Mouse (Mus musculus): ENCODE data around the gene Cldn14. TPM values are rescaled to one million over a fixed set of nuclear protein-coding genes. Genes with fewer than 3 reads are reported as not detected.

Gene Cldn14
- polyA plus RNA-seq, 1 experiment, result not detected

DNA sequence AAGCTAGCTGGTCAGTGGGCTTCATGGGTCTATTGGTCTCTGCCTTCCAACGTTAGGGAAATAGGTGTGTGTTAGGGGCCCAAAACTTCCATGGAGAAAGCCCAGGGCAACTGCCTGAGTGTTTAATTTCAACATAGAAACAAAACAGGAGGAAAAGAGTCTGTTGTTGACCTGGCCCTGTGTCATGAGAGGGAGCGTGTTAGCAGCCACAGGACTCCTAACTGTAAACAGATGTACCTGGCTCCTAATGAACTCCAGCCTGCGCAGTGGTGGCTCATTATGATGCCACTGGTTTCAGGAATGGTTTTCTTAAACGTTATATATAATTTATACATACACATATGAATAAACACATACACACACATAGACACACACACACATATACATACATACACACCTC, 68.7 kb downstream of the Cldn14 start:
- Histone ChIP-seq H3ac (ENCODE audit: control insufficient read depth, insufficient read length, low read depth) (no peak overlapping the region), H3K79me3 (ENCODE audit: low read depth) (no peaks in the 10 kb centered on the region), H3K27me3 (ENCODE audit: control insufficient read depth, insufficient read depth, insufficient read length) (peaks cover 5% of the 10 kb centered on the region), H3K4me3 (ENCODE audit: insufficient read depth, poor library complexity, severe bottlenecking) (no peak overlapping the region), H3K79me2 (ENCODE audit: control insufficient read depth, insufficient read depth) (no peaks in the 10 kb centered on the region), H3K36me3 (ENCODE audit: control insufficient read depth, insufficient read depth) (no peaks in the 10 kb centered on the region)
- TF ChIP-seq USF1 (IDR thresholded peaks at IDR 0.05; ENCODE audit: low read depth), result no peak

DNA sequence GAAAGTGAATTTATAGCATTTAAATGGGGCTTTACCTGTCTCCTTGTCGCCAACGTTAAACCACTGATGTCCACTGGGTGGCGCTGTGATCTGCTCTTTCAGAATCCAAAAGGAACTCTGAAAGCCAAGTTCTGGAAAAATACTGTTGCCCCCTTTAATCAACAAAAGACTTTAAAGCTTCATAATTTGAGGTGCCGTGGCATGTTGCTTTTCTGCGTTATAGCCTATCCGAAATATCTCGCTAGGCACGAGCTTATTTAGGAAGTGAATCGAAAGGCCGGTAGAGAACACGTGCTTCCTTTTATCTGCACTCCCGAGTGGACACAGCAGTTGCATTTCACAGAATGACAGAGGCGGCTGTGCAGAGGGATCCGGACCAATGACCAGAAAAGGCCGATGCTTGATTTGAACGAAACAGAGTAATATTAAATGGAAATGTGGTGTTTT, 70.2 kb downstream of the Cldn14 start:
- no peaks in the 10 kb centered on the region for H3K27me3 ChIP-seq (ENCODE audit: control insufficient read depth, insufficient read depth, insufficient read length)
- peak overlapping the region; percentile 24 for H3ac ChIP-seq (ENCODE audit: control insufficient read depth, insufficient read length, low read depth)
- H3K79me2 ChIP-seq (ENCODE audit: control insufficient read depth, insufficient read depth), result no peaks in the 10 kb centered on the region
- no peaks in the 10 kb centered on the region for H3K36me3 ChIP-seq (ENCODE audit: control insufficient read depth, insufficient read depth)
- H3K4me3 ChIP-seq (ENCODE audit: insufficient read depth, poor library complexity, severe bottlenecking), result no peak overlapping the region
- peak; percentile 12 for TF ChIP-seq USF1 (IDR thresholded peaks at IDR 0.05; ENCODE audit: low read depth)
- no peak for TF ChIP-seq CEBPB (IDR thresholded peaks at IDR 0.05; ENCODE audit: low read depth)
- peak; percentile 15 for TF ChIP-seq CTCF (IDR thresholded peaks at IDR 0.05; ENCODE audit: control insufficient read depth, insufficient read depth, insufficient read length)
- H3K79me3 ChIP-seq (ENCODE audit: low read depth), result no peaks in the 10 kb centered on the region

- no peaks in the 10 kb centered on the region for H3K79me2 ChIP-seq (ENCODE audit: control insufficient read depth, insufficient read depth)
- H3K27me3 ChIP-seq (ENCODE audit: control insufficient read depth, insufficient read depth, insufficient read length), result no peaks in the 10 kb centered on the region
- H3K36me3 ChIP-seq (ENCODE audit: control insufficient read depth, insufficient read depth), result no peaks in the 10 kb centered on the region
- no peaks in the 10 kb centered on the region for H3K79me3 ChIP-seq (ENCODE audit: low read depth)
- no peak overlapping the region for H3ac ChIP-seq (ENCODE audit: control insufficient read depth, insufficient read length, low read depth)
- no peak overlapping the region for H3K4me3 ChIP-seq (ENCODE audit: insufficient read depth, poor library complexity, severe bottlenecking)
- TF ChIP-seq CEBPB (IDR thresholded peaks at IDR 0.05; ENCODE audit: low read depth) (no peak), MYOG (IDR thresholded peaks at IDR 0.05; ENCODE audit: control insufficient read depth, extremely low read depth, insufficient read length) (no peak), USF1 (IDR thresholded peaks at IDR 0.05; ENCODE audit: low read depth) (no peak), MYOD1 (IDR thresholded peaks at IDR 0.05; ENCODE audit: control insufficient read depth, insufficient read length, low read depth) (no peak), MAX (IDR thresholded peaks at IDR 0.05) (no peak), CTCF (IDR thresholded peaks at IDR 0.05; ENCODE audit: control insufficient read depth, insufficient read depth, insufficient read length) (no peak), FOSL1 (IDR thresholded peaks at IDR 0.05; ENCODE audit: insufficient read depth, low read length, poor library complexity, severe bottlenecking) (no peak)
These were observed 73.6 kb downstream of the Cldn14 start for GRCm38 (mm10) chr16:93935009-93935408.

GRCm38 (mm10) chr16:93934588-93934987, 74.0 kb downstream of the Cldn14 start:
- Histone ChIP-seq H3K79me2 (ENCODE audit: control insufficient read depth, insufficient read depth) (no peaks in the 10 kb centered on the region), H3K79me3 (ENCODE audit: low read depth) (no peaks in the 10 kb centered on the region), H3K27me3 (ENCODE audit: control insufficient read depth, insufficient read depth, insufficient read length) (no peaks in the 10 kb centered on the region), H3ac (ENCODE audit: control insufficient read depth, insufficient read length, low read depth) (no peak overlapping the region), H3K36me3 (ENCODE audit: control insufficient read depth, insufficient read depth) (no peaks in the 10 kb centered on the region), H3K4me3 (ENCODE audit: insufficient read depth, poor library complexity, severe bottlenecking) (no peak overlapping the region)
- TF ChIP-seq MYOG (IDR thresholded peaks at IDR 0.05; ENCODE audit: control insufficient read depth, extremely low read depth, insufficient read length), result no peak
- TF ChIP-seq FOSL1 (IDR thresholded peaks at IDR 0.05; ENCODE audit: insufficient read depth, low read length, poor library complexity, severe bottlenecking), result no peak
- TF ChIP-seq USF1 (IDR thresholded peaks at IDR 0.05; ENCODE audit: low read depth), result no peak
- no peak for TF ChIP-seq MAX (IDR thresholded peaks at IDR 0.05)
- no peak for TF ChIP-seq MYOD1 (IDR thresholded peaks at IDR 0.05; ENCODE audit: control insufficient read depth, insufficient read length, low read depth)
- TF ChIP-seq CTCF (IDR thresholded peaks at IDR 0.05; ENCODE audit: control insufficient read depth, insufficient read depth, insufficient read length), result no peak
- TF ChIP-seq CEBPB (IDR thresholded peaks at IDR 0.05; ENCODE audit: low read depth), result no peak

- H3K27me3 ChIP-seq (ENCODE audit: control insufficient read depth, insufficient read depth, insufficient read length), result no peaks in the 10 kb centered on the region
- H3K36me3 ChIP-seq (ENCODE audit: control insufficient read depth, insufficient read depth), result no peaks in the 10 kb centered on the region
- H3K4me3 ChIP-seq (ENCODE audit: insufficient read depth, poor library complexity, severe bottlenecking), result no peak overlapping the region
- no peaks in the 10 kb centered on the region for H3K79me2 ChIP-seq (ENCODE audit: control insufficient read depth, insufficient read depth)
- no peak overlapping the region for H3ac ChIP-seq (ENCODE audit: control insufficient read depth, insufficient read length, low read depth)
- TF ChIP-seq MYOG (IDR thresholded peaks at IDR 0.05; ENCODE audit: control insufficient read depth, extremely low read depth, insufficient read length) (no peak), MYOD1 (IDR thresholded peaks at IDR 0.05; ENCODE audit: control insufficient read depth, insufficient read length, low read depth) (no peak), MAX (IDR thresholded peaks at IDR 0.05) (no peak), FOSL1 (IDR thresholded peaks at IDR 0.05; ENCODE audit: insufficient read depth, low read length, poor library complexity, severe bottlenecking) (no peak), CEBPB (IDR thresholded peaks at IDR 0.05; ENCODE audit: low read depth) (no peak), USF1 (IDR thresholded peaks at IDR 0.05; ENCODE audit: low read depth) (no peak), CTCF (IDR thresholded peaks at IDR 0.05; ENCODE audit: control insufficient read depth, insufficient read depth, insufficient read length) (no peak)
- H3K79me3 ChIP-seq (ENCODE audit: low read depth), result no peaks in the 10 kb centered on the region
These were observed 76.2 kb downstream of the Cldn14 start for GRCm38 (mm10) chr16:93932185-93933168.

Measured in C2C12 (cell line).